Mouse (Mus musculus) spleen, adult 2 months (tissue): Measurements from ENCODE around the gene Lama1.

ENCODE experiments used
- CTCF ChIP-seq: fragments of 200-500 bp; IDR thresholded peaks from 2 replicates; pipeline ENCODE4 v1.5.1; 2011; ENCODE audit warnings: mild to moderate bottlenecking, inconsistent platforms; ENCODE audit not compliant: insufficient read depth, insufficient read length, insufficient replicate concordance; ENCODE audit errors: extremely low read depth
- POLR2A ChIP-seq: fragments of 200-500 bp; IDR thresholded peaks from 2 replicates; pipeline ENCODE4 v1.6.1; 2011; ENCODE audit warnings: low read depth, low read length, inconsistent platforms

DNA sequence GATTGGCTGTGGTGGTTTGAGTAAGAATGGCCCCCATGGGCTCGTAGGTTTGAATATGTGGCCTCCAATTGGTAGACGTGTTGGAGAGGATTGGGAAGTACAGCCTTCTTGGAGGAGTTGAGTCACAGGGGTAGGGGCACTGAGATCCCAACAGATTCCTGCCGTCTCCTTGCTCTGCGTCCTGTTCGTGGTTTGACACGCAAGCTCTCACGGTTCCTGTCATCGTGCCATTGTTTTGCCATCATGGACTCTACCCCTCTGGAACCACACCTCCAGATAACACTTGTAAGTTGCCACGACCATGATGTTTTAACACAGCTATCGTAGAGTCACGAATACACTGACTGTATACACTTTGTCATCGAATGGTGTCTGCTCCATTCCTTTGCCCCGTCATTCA, 141.9 kb downstream of the Lama1 start:
- no peak for TF ChIP-seq CTCF
- TF ChIP-seq POLR2A = no peak
